Mouse (Mus musculus) heart, embryonic 15.5 days (tissue): ENCODE measurements around the gene Boc. TPM values are rescaled to one million over a fixed set of nuclear protein-coding genes. Genes with fewer than 3 reads are reported as not detected.
A peak's percentile ranks its signal among the peaks of the same experiment; 100 is the strongest.

Experiments used
- ATAC-seq: fragments of 200-750 bp; cut with Nextera tagmentation; replicated peaks from 2 replicates; pipeline ENCODE4 v1.8.0; 2017; ENCODE audit warnings: low read depth, moderate TSS enrichment; ENCODE audit not compliant: insufficient number of reproducible peaks, insufficient read depth, low FRiP score
- H3K27ac ChIP-seq: fragments of 300-500 bp; sonication (generic); 2 replicates; pipeline ENCODE4 v1.5.1; 2015; ENCODE audit warnings: mild to moderate bottlenecking, inconsistent platforms
- H3K27me3 ChIP-seq: fragments of 300-500 bp; sonication (generic); 2 replicates; pipeline ENCODE4 v1.6.1; 2015; ENCODE audit warnings: inconsistent platforms
- H3K36me3 ChIP-seq: fragments of 300-500 bp; sonication (generic); 2 replicates; pipeline ENCODE4 v1.6.1; 2015; ENCODE audit warnings: mild to moderate bottlenecking, inconsistent platforms
- H3K4me1 ChIP-seq: fragments of 300-500 bp; sonication (generic); replicated peaks from 2 replicates; pipeline ENCODE4 v1.6.1; 2015; ENCODE audit warnings: inconsistent platforms
- H3K4me2 ChIP-seq: fragments of 300-500 bp; sonication (generic); 2 replicates; pipeline ENCODE4 v1.6.1; 2015; ENCODE audit warnings: inconsistent platforms, mild to moderate bottlenecking, moderate library complexity
- H3K4me3 ChIP-seq: fragments of 300-500 bp; sonication (generic); 2 replicates; pipeline ENCODE4 v1.5.1; 2015; ENCODE audit warnings: mild to moderate bottlenecking, inconsistent platforms
- H3K9ac ChIP-seq: fragments of 300-500 bp; sonication (generic); 2 replicates; pipeline ENCODE4 v1.6.1; 2015; ENCODE audit warnings: mild to moderate bottlenecking, inconsistent platforms
- H3K9me3 ChIP-seq: fragments of 300-500 bp; sonication (generic); replicated peaks from 2 replicates; pipeline ENCODE4 v1.6.1; 2016; ENCODE audit warnings: inconsistent platforms
- WGBS: fragments of 180-500 bp; shearing (Covaris S2); methylation state at CpG from one replicate; pipeline ENCODE4 v1.1.7; 2015; ENCODE audit warnings: mixed read lengths; 5-methylcytosine and 5-hydroxymethylcytosine counted together
- polyA plus RNA-seq: library from polyadenylated mRNA; unstranded; fragments of >200 nt; fragmentation: Nextera tagmentation; extraction: Ambion mirVana; gene quantifications from 2 replicates; pipeline ENCODE4 v1.2.1, GENCODE M21; 2015

Boc gene
- polyA plus RNA-seq, 1 experiment from 2014 or later: 7.7 TPM

GRCm38 (mm10) chr16:44552036-44552435 is 6.7 kb downstream of the Boc start:
- Histone ChIP-seq H3K36me3 (no peaks in the 10 kb centered on the region), H3K9ac (no peak overlapping the region), H3K27me3 (no peaks in the 10 kb centered on the region), H3K9me3 (no peaks in the 10 kb centered on the region), H3K27ac (no peak overlapping the region), H3K4me1 (peaks cover 18% of the 10 kb centered on the region), H3K4me3 (no peak overlapping the region), H3K4me2 (no peak overlapping the region)
- WGBS: 84% methylated on average over 2 of the region's 2 CpGs
- no peak for ATAC-seq

- H3K4me1 ChIP-seq: peaks cover 24% of the 10 kb centered on the region
- 56% methylated on average over 5 of the region's 5 CpGs for WGBS
These were observed 7.2 kb downstream of the Boc start for GRCm38 (mm10) chr16:44551491-44551890.

GRCm38 (mm10) chr16:44550843-44551242 is 7.9 kb downstream of the Boc start:
- no peak overlapping the region for H3K9ac ChIP-seq

More at GRCm38 (mm10) chr16:44551491-44551890, 7.2 kb downstream of the Boc start:
- no peaks in the 10 kb centered on the region for H3K9me3 ChIP-seq
- no peak overlapping the region for H3K4me2 ChIP-seq
- no peak overlapping the region for H3K27ac ChIP-seq
- no peak overlapping the region for H3K4me3 ChIP-seq
- no peaks in the 10 kb centered on the region for H3K36me3 ChIP-seq
- no peaks in the 10 kb centered on the region for H3K27me3 ChIP-seq
- no peak for ATAC-seq
- H3K9ac ChIP-seq: no peak overlapping the region

GRCm38 (mm10) chr16:44549867-44550679 is 8.6 kb downstream of the Boc start:
- no peak for ATAC-seq
- Histone ChIP-seq H3K27ac (no peak overlapping the region), H3K27me3 (no peaks in the 10 kb centered on the region), H3K9ac (no peak overlapping the region), H3K9me3 (no peaks in the 10 kb centered on the region), H3K36me3 (no peaks in the 10 kb centered on the region), H3K4me3 (no peak overlapping the region), H3K4me1 (peaks cover 35% of the 10 kb centered on the region), H3K4me2 (no peak overlapping the region)
- 27% methylated on average over 7 of the region's 7 CpGs for WGBS

More at GRCm38 (mm10) chr16:44550843-44551242, 7.9 kb downstream of the Boc start:
- H3K4me1 ChIP-seq: peaks cover 28% of the 10 kb centered on the region
- no peak for ATAC-seq
- H3K36me3 ChIP-seq: no peaks in the 10 kb centered on the region
- 16% methylated on average over 5 of the region's 5 CpGs for WGBS
- H3K4me2 ChIP-seq: no peak overlapping the region
- H3K4me3 ChIP-seq: no peak overlapping the region
- H3K9me3 ChIP-seq: no peaks in the 10 kb centered on the region
- no peak overlapping the region for H3K27ac ChIP-seq
- no peaks in the 10 kb centered on the region for H3K27me3 ChIP-seq

- H3K27me3 ChIP-seq: no peaks in the 10 kb centered on the region
- peaks cover 35% of the 10 kb centered on the region for H3K4me1 ChIP-seq
- no peak overlapping the region for H3K27ac ChIP-seq
- no peak overlapping the region for H3K4me2 ChIP-seq
- ATAC-seq: no peak
- 61% methylated on average over 6 of the region's 6 CpGs for WGBS
- no peak overlapping the region for H3K9ac ChIP-seq
- H3K9me3 ChIP-seq: no peaks in the 10 kb centered on the region
- no peaks in the 10 kb centered on the region for H3K36me3 ChIP-seq
- no peak overlapping the region for H3K4me3 ChIP-seq
These were observed 9.3 kb downstream of the Boc start for GRCm38 (mm10) chr16:44549381-44549780.

GRCm38 (mm10) chr16:44547976-44548375 is 10.7 kb downstream of the Boc start:
- Histone ChIP-seq H3K9ac (no peak overlapping the region), H3K4me2 (no peak overlapping the region), H3K27ac (no peak overlapping the region), H3K4me3 (no peak overlapping the region), H3K27me3 (no peaks in the 10 kb centered on the region), H3K36me3 (no peaks in the 10 kb centered on the region), H3K9me3 (no peaks in the 10 kb centered on the region), H3K4me1 (peaks cover 38% of the 10 kb centered on the region)
- 84% methylated on average over 1 of the region's 1 CpGs for WGBS
- no peak for ATAC-seq

GRCm38 (mm10) chr16:44546831-44547230 is 11.9 kb downstream of the Boc start:
- Histone ChIP-seq H3K4me2 (no peak overlapping the region), H3K36me3 (no peaks in the 10 kb centered on the region), H3K9me3 (no peaks in the 10 kb centered on the region), H3K4me1 (peaks cover 38% of the 10 kb centered on the region), H3K4me3 (no peak overlapping the region), H3K27me3 (no peaks in the 10 kb centered on the region), H3K27ac (no peak overlapping the region), H3K9ac (no peak overlapping the region)
- 66% methylated on average over 8 of the region's 8 CpGs for WGBS
- no peak for ATAC-seq

- ATAC-seq: no peak
- Histone ChIP-seq H3K9ac (no peak overlapping the region), H3K9me3 (no peaks in the 10 kb centered on the region), H3K27me3 (no peaks in the 10 kb centered on the region), H3K4me1 (peaks cover 41% of the 10 kb centered on the region), H3K4me2 (no peak overlapping the region), H3K4me3 (no peak overlapping the region), H3K36me3 (no peaks in the 10 kb centered on the region), H3K27ac (no peak overlapping the region)
- WGBS: 68% methylated on average over 2 of the region's 2 CpGs
These were observed 12.8 kb downstream of the Boc start for GRCm38 (mm10) chr16:44545939-44546338.

- ATAC-seq: no peak
- no peaks in the 10 kb centered on the region for H3K36me3 ChIP-seq
- WGBS: 49% methylated on average over 7 of the region's 7 CpGs
- no peak overlapping the region for H3K4me2 ChIP-seq
- no peak overlapping the region for H3K27ac ChIP-seq
- no peak overlapping the region for H3K4me3 ChIP-seq
- no peaks in the 10 kb centered on the region for H3K27me3 ChIP-seq
- no peaks in the 10 kb centered on the region for H3K9me3 ChIP-seq
- peaks cover 37% of the 10 kb centered on the region for H3K4me1 ChIP-seq
- H3K9ac ChIP-seq: no peak overlapping the region
These were observed 13.5 kb downstream of the Boc start for GRCm38 (mm10) chr16:44545153-44545552.

- H3K4me2 ChIP-seq: no peak overlapping the region
- ATAC-seq: no peak
These were observed 15.6 kb downstream of the Boc start for GRCm38 (mm10) chr16:44543098-44543497.

GRCm38 (mm10) chr16:44542029-44542690 is 16.5 kb downstream of the Boc start:
- Histone ChIP-seq H3K4me2 (no peak overlapping the region), H3K9ac (no peak overlapping the region)
- 49% methylated on average over 3 of the region's 3 CpGs for WGBS

More at GRCm38 (mm10) chr16:44543098-44543497, 15.6 kb downstream of the Boc start:
- WGBS: 61% methylated on average over 3 of the region's 3 CpGs
- Histone ChIP-seq H3K4me3 (no peak overlapping the region), H3K27me3 (no peaks in the 10 kb centered on the region), H3K36me3 (no peaks in the 10 kb centered on the region), H3K9ac (no peak overlapping the region), H3K27ac (no peak overlapping the region), H3K4me1 (peaks cover 40% of the 10 kb centered on the region), H3K9me3 (no peaks in the 10 kb centered on the region)

More at GRCm38 (mm10) chr16:44542029-44542690, 16.5 kb downstream of the Boc start:
- ATAC-seq: 0 out of 2 replicates have a peak, but pooled peaks have one; percentile 48
- H3K4me1 ChIP-seq: peaks cover 38% of the 10 kb centered on the region
- no peak overlapping the region for H3K4me3 ChIP-seq
- no peaks in the 10 kb centered on the region for H3K27me3 ChIP-seq
- peak overlapping the region; percentile 34; the same call in 1 of the 2 replicates for H3K27ac ChIP-seq
- no peaks in the 10 kb centered on the region for H3K36me3 ChIP-seq
- H3K9me3 ChIP-seq: no peaks in the 10 kb centered on the region
